Mouse (Mus musculus) hindbrain, postnatal 0 days (tissue): ENCODE data around the gene Mptx2. TPM values are rescaled to one million over a fixed set of nuclear protein-coding genes. Genes with fewer than 3 reads are reported as not detected.

Experiments
- ATAC-seq: fragments of 200-750 bp; cut with Nextera tagmentation; 2 replicates; pipeline ENCODE4 v1.8.0; 2017; ENCODE audit warnings: mild to moderate bottlenecking, moderate TSS enrichment, moderate library complexity
- DNase-seq: peaks from one replicate; pipeline ENCODE4 v3.0.0-alpha.2; 2015; ENCODE audit warnings: low spot score
- H3K27ac ChIP-seq: fragments of 300-500 bp; sonication (generic); 2 replicates; pipeline ENCODE4 v1.5.1; 2014; ENCODE audit warnings: mild to moderate bottlenecking
- H3K27me3 ChIP-seq: fragments of 300-500 bp; sonication (generic); 2 replicates; pipeline ENCODE4 v1.6.1; 2014; ENCODE audit warnings: low read length, mixed read lengths; ENCODE audit not compliant: insufficient read depth
- H3K36me3 ChIP-seq: fragments of 300-500 bp; sonication (generic); 2 replicates; pipeline ENCODE4 v1.6.1; 2014; ENCODE audit warnings: low read length, mixed read lengths; ENCODE audit not compliant: insufficient read depth
- H3K4me1 ChIP-seq: fragments of 300-500 bp; sonication (generic); 2 replicates; pipeline ENCODE4 v1.6.1; 2014; ENCODE audit warnings: antibody characterized with exemption, low read length, mixed read lengths; ENCODE audit not compliant: insufficient read depth
- H3K4me2 ChIP-seq: fragments of 300-500 bp; sonication (generic); 2 replicates; pipeline ENCODE4 v1.6.1; 2014; ENCODE audit warnings: low read depth, mild to moderate bottlenecking, low read length, moderate library complexity, mixed read lengths
- H3K4me3 ChIP-seq: fragments of 300-500 bp; sonication (generic); 2 replicates; pipeline ENCODE4 v1.5.1; 2014; ENCODE audit warnings: low read length
- H3K9ac ChIP-seq: fragments of 300-500 bp; sonication (generic); replicated peaks from 2 replicates; pipeline ENCODE4 v1.6.1; 2014; ENCODE audit warnings: mild to moderate bottlenecking, low read length, moderate library complexity, mixed read lengths
- H3K9me3 ChIP-seq: fragments of 300-500 bp; sonication (generic); 2 replicates; pipeline ENCODE4 v1.6.1; 2016; ENCODE audit warnings: low read length, mixed read lengths
- CTCF ChIP-seq: IDR thresholded peaks from 2 replicates; pipeline ENCODE4 v1.5.1; 2016; ENCODE audit warnings: antibody characterized with exemption, control low read depth, low read depth
- WGBS: fragments of 180-500 bp; shearing (Covaris S2); extraction: QIAGEN DNeasy Blood & Tissue Kit; methylation state at CpG from one replicate; pipeline ENCODE4 v1.1.7; 2014; 5-methylcytosine and 5-hydroxymethylcytosine counted together
- polyA plus RNA-seq: library from polyadenylated mRNA; unstranded; fragments of >200 nt; fragmentation: Nextera tagmentation; extraction: Ambion mirVana; gene quantifications from 2 replicates; pipeline ENCODE4 v1.2.1, GENCODE M21; 2015
- total RNA-seq: library from RNA; depleted of rRNA; stranded (reverse); fragments of >200 nt; gene quantifications from 2 replicates; pipeline ENCODE4 v1.2.3, GENCODE M21; 2014; rRNA removed

Mptx2 gene
- total and polyA plus RNA-seq, 2 experiments from 2014 or later, result not detected

GRCm38 (mm10) chr1:173227081-173227480, 50.5 kb downstream of the Mptx2 start, which contains the start of gene Fcer1a:
TSS of gene Fcer1a (minus strand) at chr1:173227214.
- no peak within 1 kb of the TSS for H3K9ac ChIP-seq
- no peak within 1 kb of the TSS for H3K27ac ChIP-seq
- no peak for TF ChIP-seq CTCF
- ATAC-seq (no peak), DNase-seq (no peak)
- WGBS, result 87% methylated on average over 2 of the region's 2 CpGs
- no peak within 1 kb of the TSS for H3K4me2 ChIP-seq
- no peaks in the 10 kb centered on the region for H3K36me3 ChIP-seq
- H3K27me3 ChIP-seq, result no peaks in the 10 kb centered on the region
- no peak within 1 kb of the TSS for H3K4me3 ChIP-seq
- no peaks in the 10 kb centered on the region for H3K4me1 ChIP-seq
- no peaks in the 10 kb centered on the region for H3K9me3 ChIP-seq

Other genes with a start within 250 kb of the Mptx2 start
- not detected in 2 replicates for gene Olfr1408, start 140.4 kb downstream of the Mptx2 start, total RNA-seq
- not detected in 2 replicates for gene Olfr1408, start 140.4 kb downstream of the Mptx2 start, polyA plus RNA-seq
- not detected in 2 replicates for gene Olfr1406, start 87.1 kb downstream of the Mptx2 start, total RNA-seq
- gene Olfr1406, start 87.1 kb downstream of the Mptx2 start, polyA plus RNA-seq, result not detected in 2 replicates
- gene Olfr218, start 80.0 kb downstream of the Mptx2 start, total RNA-seq, result not detected in 2 replicates
- not detected in 2 replicates for gene Olfr218, start 80.0 kb downstream of the Mptx2 start, polyA plus RNA-seq
- not detected in 2 replicates for gene Olfr1404, start 65.4 kb downstream of the Mptx2 start, total RNA-seq
- not detected in 2 replicates for gene Olfr1404, start 65.4 kb downstream of the Mptx2 start, polyA plus RNA-seq
- gene Fcer1a, start 50.6 kb downstream of the Mptx2 start, total RNA-seq, result not detected in 2 replicates
- gene Fcer1a, start 50.6 kb downstream of the Mptx2 start, polyA plus RNA-seq, result not detected in 2 replicates
- not detected in 2 replicates for gene Olfr418, start 11.8 kb downstream of the Mptx2 start, total RNA-seq
- 0.03 TPM in 1 of 2 replicates, not detected in the other for gene Olfr418, start 11.8 kb downstream of the Mptx2 start, polyA plus RNA-seq
- gene Ackr1, start 56.0 kb upstream of the Mptx2 start, total RNA-seq, result 51.7 and 55.2 TPM in 2 replicates
- 18.7 and 21.5 TPM in 2 replicates for gene Ackr1, start 56.0 kb upstream of the Mptx2 start, polyA plus RNA-seq
- gene Aim2, start 73.1 kb upstream of the Mptx2 start, total RNA-seq, result 1.6 and 19.1 TPM in 2 replicates
- gene Aim2, start 73.1 kb upstream of the Mptx2 start, polyA plus RNA-seq, result 1.4 and 1.9 TPM in 2 replicates
- 533 and 565 TPM in 2 replicates for gene Cadm3, start 89.9 kb upstream of the Mptx2 start, total RNA-seq
- gene Cadm3, start 89.9 kb upstream of the Mptx2 start, polyA plus RNA-seq, result 52.5 and 53.1 TPM in 2 replicates
- gene Ifi206, start 213.3 kb upstream of the Mptx2 start, total RNA-seq, result 0.07 and 0.21 TPM in 2 replicates
- gene Ifi206, start 213.3 kb upstream of the Mptx2 start, polyA plus RNA-seq, result 0.05 TPM in 1 of 2 replicates, not detected in the other